Mouse (Mus musculus) stomach, embryonic 15.5 days (tissue): ENCODE results near the gene Rnf8. TPM values are rescaled to one million over a fixed set of nuclear protein-coding genes. Genes with fewer than 3 reads are reported as not detected.

ENCODE experiments used
- ATAC-seq: fragments of 200-750 bp; cut with Nextera tagmentation; 2 replicates; pipeline ENCODE4 v1.8.0; 2017; ENCODE audit warnings: low read depth, moderate number of reproducible peaks, moderate TSS enrichment; ENCODE audit not compliant: insufficient read depth, low FRiP score
- H3K27ac ChIP-seq: fragments of 300-500 bp; sonication (generic); 2 replicates; pipeline ENCODE4 v1.5.1; 2015; ENCODE audit warnings: mild to moderate bottlenecking, inconsistent platforms
- H3K27me3 ChIP-seq: fragments of 300-500 bp; sonication (generic); replicated peaks from 2 replicates; pipeline ENCODE4 v1.6.1; 2015; ENCODE audit warnings: inconsistent platforms
- H3K36me3 ChIP-seq: fragments of 300-500 bp; sonication (generic); 2 replicates; pipeline ENCODE4 v1.6.1; 2015; ENCODE audit warnings: inconsistent platforms
- H3K4me1 ChIP-seq: fragments of 300-500 bp; sonication (generic); 2 replicates; pipeline ENCODE4 v1.6.1; 2015; ENCODE audit warnings: inconsistent platforms
- H3K4me2 ChIP-seq: fragments of 300-500 bp; sonication (generic); 2 replicates; pipeline ENCODE4 v1.6.1; 2015; ENCODE audit warnings: mild to moderate bottlenecking, inconsistent platforms
- H3K4me3 ChIP-seq: fragments of 300-500 bp; sonication (generic); replicated peaks from 2 replicates; pipeline ENCODE4 v1.5.1; 2015; ENCODE audit warnings: inconsistent platforms
- H3K9ac ChIP-seq: fragments of 300-500 bp; sonication (generic); 2 replicates; pipeline ENCODE4 v1.6.1; 2015; ENCODE audit warnings: inconsistent platforms
- H3K9me3 ChIP-seq: fragments of 300-500 bp; sonication (generic); 2 replicates; pipeline ENCODE4 v1.6.1; 2016; ENCODE audit warnings: inconsistent platforms
- WGBS: fragments of 180-500 bp; shearing (Covaris S2); methylation state at CpG from one replicate; pipeline ENCODE4 v1.1.7; 2015; 5-methylcytosine and 5-hydroxymethylcytosine counted together
- polyA plus RNA-seq: library from polyadenylated mRNA; unstranded; fragments of >200 nt; fragmentation: Nextera tagmentation; extraction: Ambion mirVana; gene quantifications from 2 replicates; pipeline ENCODE4 v1.2.1, GENCODE M21; 2015

The Rnf8 gene
- polyA plus RNA-seq, 1 experiment from 2014 or later: 70.8 TPM

GRCm38 (mm10) chr17:29662145-29662544 lies 47.6 kb downstream of the Rnf8 start:
- no peaks in the 10 kb centered on the region for H3K4me1 ChIP-seq
- no peak overlapping the region for H3K4me2 ChIP-seq
- no peak overlapping the region for H3K4me3 ChIP-seq
- peaks cover 10% of the 10 kb centered on the region for H3K36me3 ChIP-seq
- H3K27ac ChIP-seq: no peak overlapping the region
- WGBS: 88% methylated on average over 6 of the region's 6 CpGs
- H3K9ac ChIP-seq: no peak overlapping the region
- H3K9me3 ChIP-seq: no peaks in the 10 kb centered on the region
- ATAC-seq: no peak
- H3K27me3 ChIP-seq: no peaks in the 10 kb centered on the region

- H3K4me3 ChIP-seq: no peak overlapping the region
- 71% methylated on average over 10 of the region's 10 CpGs for WGBS
- H3K36me3 ChIP-seq: peaks cover 12% of the 10 kb centered on the region
- ATAC-seq: peak; percentile 27; the same call in 1 of the 2 replicates
- no peak overlapping the region for H3K27ac ChIP-seq
- H3K4me1 ChIP-seq: 0 out of 2 replicates have a peak, but pooled peaks cover 3% of the 10 kb centered on the region
- H3K27me3 ChIP-seq: no peaks in the 10 kb centered on the region
- H3K9me3 ChIP-seq: no peaks in the 10 kb centered on the region
- no peak overlapping the region for H3K4me2 ChIP-seq
- H3K9ac ChIP-seq: no peak overlapping the region
Observed at GRCm38 (mm10) chr17:29668051-29668986, 53.7 kb downstream of the Rnf8 start.

DNA sequence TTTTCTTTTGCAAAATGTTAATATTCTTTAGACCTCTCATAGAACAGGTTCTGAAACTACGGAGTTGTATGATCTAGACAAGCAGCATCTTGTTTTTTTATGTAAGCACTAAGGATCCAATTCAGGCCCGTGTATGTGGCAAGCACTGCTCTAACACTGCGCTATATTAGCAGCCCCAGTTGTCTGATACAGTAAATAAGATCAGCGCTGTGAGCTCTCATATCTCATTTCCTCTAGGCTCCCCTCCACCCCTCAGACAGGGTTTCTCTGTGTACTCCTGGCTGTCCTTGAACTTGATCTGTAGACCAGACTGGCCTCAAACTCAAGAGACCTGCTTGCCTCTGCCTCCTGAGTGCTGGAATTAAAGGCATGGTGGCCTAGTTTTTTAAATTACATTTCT lies 54.4 kb downstream of the Rnf8 start:
- Histone ChIP-seq H3K4me1 (0 out of 2 replicates have a peak, but pooled peaks cover 3% of the 10 kb centered on the region), H3K4me3 (no peak overlapping the region), H3K27ac (no peak overlapping the region), H3K4me2 (no peak overlapping the region), H3K9ac (no peak overlapping the region), H3K36me3 (peaks cover 14% of the 10 kb centered on the region), H3K9me3 (no peaks in the 10 kb centered on the region), H3K27me3 (no peaks in the 10 kb centered on the region)
- WGBS: 89% methylated on average over 4 of the region's 4 CpGs
- ATAC-seq: no peak

DNA sequence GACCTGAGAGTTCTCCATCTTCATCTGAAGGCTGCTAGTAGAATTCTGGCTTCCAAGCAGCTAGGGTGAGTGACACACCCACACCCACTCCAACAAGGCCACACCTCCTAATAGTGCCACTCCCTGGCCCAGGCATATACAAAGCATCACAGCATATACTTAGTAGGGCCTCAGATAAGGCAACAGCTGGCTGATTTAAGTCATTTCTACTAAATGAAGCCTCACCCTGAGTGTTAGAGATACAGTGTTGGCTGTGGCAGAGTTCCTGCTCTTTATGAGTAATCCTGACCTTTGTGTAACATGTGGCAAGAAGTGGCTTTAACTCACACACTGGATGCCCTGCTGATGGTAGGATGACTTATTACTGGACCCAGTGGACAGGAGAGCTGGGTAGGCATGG lies 55.3 kb downstream of the Rnf8 start:
- peak; percentile 72 for ATAC-seq
- no peaks in the 10 kb centered on the region for H3K27me3 ChIP-seq
- no peaks in the 10 kb centered on the region for H3K9me3 ChIP-seq
- no peak overlapping the region for H3K4me2 ChIP-seq
- no peak overlapping the region for H3K4me3 ChIP-seq
- peaks cover 21% of the 10 kb centered on the region for H3K36me3 ChIP-seq
- no peak overlapping the region for H3K27ac ChIP-seq
- no peak overlapping the region for H3K9ac ChIP-seq
- H3K4me1 ChIP-seq: 0 out of 2 replicates have a peak, but pooled peaks cover 3% of the 10 kb centered on the region

DNA sequence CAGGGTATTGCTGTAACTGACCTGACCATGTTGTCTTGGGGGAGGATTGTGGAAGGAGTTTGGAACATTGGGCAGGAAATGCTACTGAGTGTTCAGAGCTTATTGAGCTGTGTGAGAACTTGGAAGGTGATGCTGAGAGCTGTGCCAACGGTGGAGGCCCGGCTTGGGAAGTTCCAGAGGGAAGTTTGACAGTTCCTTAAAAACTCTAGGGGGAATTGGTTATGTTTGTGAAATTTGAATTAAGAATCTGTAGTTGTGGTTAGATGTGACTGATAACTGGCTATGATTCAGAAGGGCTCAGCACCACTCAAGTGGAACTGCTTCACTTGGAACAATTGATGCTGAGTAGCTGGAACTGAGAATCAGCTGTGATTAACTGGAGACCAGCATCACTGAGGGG lies 56.4 kb downstream of the Rnf8 start:
- Histone ChIP-seq H3K4me2 (no peak overlapping the region), H3K9ac (no peak overlapping the region), H3K36me3 (peaks cover 23% of the 10 kb centered on the region), H3K27ac (no peak overlapping the region), H3K4me3 (no peak overlapping the region), H3K9me3 (no peaks in the 10 kb centered on the region), H3K27me3 (no peaks in the 10 kb centered on the region), H3K4me1 (0 out of 2 replicates have a peak, but pooled peaks cover 3% of the 10 kb centered on the region)
- WGBS: 90% methylated on average over 2 of the region's 2 CpGs
- no peak for ATAC-seq

- Histone ChIP-seq H3K9ac (no peak overlapping the region), H3K9me3 (no peaks in the 10 kb centered on the region), H3K27ac (no peak overlapping the region), H3K4me1 (no peaks in the 10 kb centered on the region), H3K36me3 (peaks cover 21% of the 10 kb centered on the region), H3K4me3 (no peak overlapping the region), H3K27me3 (no peaks in the 10 kb centered on the region), H3K4me2 (no peak overlapping the region)
- WGBS: 88% methylated on average over 4 of the region's 4 CpGs
- ATAC-seq: no peak
Observed at GRCm38 (mm10) chr17:29673325-29673724, 58.7 kb downstream of the Rnf8 start.

DNA sequence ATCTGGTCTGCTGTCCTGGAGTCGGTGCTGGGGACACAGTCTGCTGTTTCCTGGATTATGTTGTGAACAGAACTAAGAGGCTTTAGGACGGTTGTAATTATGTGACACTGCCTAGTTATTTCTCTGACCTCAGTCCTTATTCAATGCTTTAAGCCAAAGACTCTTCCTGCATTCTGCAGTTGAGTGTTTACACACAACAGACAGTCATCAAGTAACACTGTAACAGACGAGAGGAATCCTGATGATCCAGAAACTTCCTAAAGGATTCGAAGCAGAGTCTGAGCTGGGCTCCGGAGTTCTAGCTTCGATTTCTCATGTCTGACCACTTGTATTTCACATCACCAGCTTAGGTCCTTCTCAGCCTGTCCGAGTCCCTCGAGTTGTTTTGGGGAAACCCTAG lies 63.9 kb downstream of the Rnf8 start:
- H3K4me1 ChIP-seq: peaks cover 4% of the 10 kb centered on the region; the same call in 1 of the 2 replicates
- H3K36me3 ChIP-seq: peaks cover 32% of the 10 kb centered on the region
- H3K4me3 ChIP-seq: no peak overlapping the region
- WGBS: 82% methylated on average over 8 of the region's 8 CpGs
- no peak overlapping the region for H3K27ac ChIP-seq
- no peak for ATAC-seq
- no peak overlapping the region for H3K9ac ChIP-seq
- H3K9me3 ChIP-seq: no peaks in the 10 kb centered on the region
- H3K4me2 ChIP-seq: no peak overlapping the region
- no peaks in the 10 kb centered on the region for H3K27me3 ChIP-seq

- Histone ChIP-seq H3K4me1 (peaks cover 4% of the 10 kb centered on the region; the same call in 1 of the 2 replicates), H3K4me3 (no peak overlapping the region), H3K36me3 (peaks cover 28% of the 10 kb centered on the region), H3K9me3 (no peaks in the 10 kb centered on the region), H3K27me3 (no peaks in the 10 kb centered on the region), H3K27ac (no peak overlapping the region), H3K9ac (no peak overlapping the region), H3K4me2 (no peak overlapping the region)
- no peak for ATAC-seq
- 84% methylated on average over 6 of the region's 6 CpGs for WGBS
Observed at GRCm38 (mm10) chr17:29679038-29679767, 64.6 kb downstream of the Rnf8 start.

- Histone ChIP-seq H3K4me3 (no peak overlapping the region), H3K4me1 (peaks cover 5% of the 10 kb centered on the region; the same call in 1 of the 2 replicates), H3K36me3 (peaks cover 21% of the 10 kb centered on the region), H3K9me3 (no peaks in the 10 kb centered on the region), H3K9ac (no peak overlapping the region), H3K4me2 (no peak overlapping the region), H3K27ac (peak overlapping the region; percentile 57; the same call in 1 of the 2 replicates), H3K27me3 (no peaks in the 10 kb centered on the region)
- WGBS: 65% methylated on average over 2 of the region's 2 CpGs
- peak; percentile 56; the same call in 1 of the 2 replicates for ATAC-seq
Observed at GRCm38 (mm10) chr17:29680174-29680573, 65.6 kb downstream of the Rnf8 start.

DNA sequence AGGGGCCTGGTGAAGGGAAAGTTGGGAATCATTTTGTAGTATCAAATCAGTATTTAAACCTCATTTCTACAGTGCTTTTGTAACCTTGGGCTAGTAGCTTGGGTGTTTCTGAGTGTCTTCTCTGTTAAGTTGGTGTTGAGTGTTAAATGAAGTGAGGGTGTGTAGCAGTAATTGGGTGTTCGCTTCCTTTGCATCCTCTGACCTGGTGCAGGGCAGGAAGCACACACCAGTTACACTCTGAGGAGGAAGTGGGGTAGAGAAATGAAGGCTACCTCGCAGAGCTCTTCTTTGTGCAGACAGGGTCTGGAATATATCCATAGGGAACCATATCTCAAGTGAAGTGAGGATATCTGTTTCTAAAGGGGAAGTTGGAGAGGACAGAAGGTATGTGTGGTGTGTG lies 66.3 kb downstream of the Rnf8 start:
- no peak overlapping the region for H3K27ac ChIP-seq
- peaks cover 28% of the 10 kb centered on the region for H3K36me3 ChIP-seq
- no peak for ATAC-seq

GRCm38 (mm10) chr17:29681669-29682068 lies 67.1 kb downstream of the Rnf8 start:
- H3K27me3 ChIP-seq: no peaks in the 10 kb centered on the region
- 91% methylated on average over 9 of the region's 9 CpGs for WGBS
- ATAC-seq: no peak
- H3K27ac ChIP-seq: no peak overlapping the region
- H3K4me1 ChIP-seq: peaks cover 7% of the 10 kb centered on the region; the same call in 1 of the 2 replicates
- H3K9ac ChIP-seq: no peak overlapping the region
- H3K4me2 ChIP-seq: no peak overlapping the region
- no peaks in the 10 kb centered on the region for H3K9me3 ChIP-seq
- H3K36me3 ChIP-seq: peaks cover 33% of the 10 kb centered on the region
- no peak overlapping the region for H3K4me3 ChIP-seq

More for the DNA sequence above, 66.3 kb downstream of the Rnf8 start:
- Histone ChIP-seq H3K27me3 (no peaks in the 10 kb centered on the region), H3K9me3 (no peaks in the 10 kb centered on the region), H3K4me2 (no peak overlapping the region), H3K4me3 (no peak overlapping the region), H3K9ac (no peak overlapping the region), H3K4me1 (peaks cover 7% of the 10 kb centered on the region; the same call in 1 of the 2 replicates)
- whole genome bisulfite sequencing: 76% methylated on average over 2 of the region's 2 CpGs

DNA sequence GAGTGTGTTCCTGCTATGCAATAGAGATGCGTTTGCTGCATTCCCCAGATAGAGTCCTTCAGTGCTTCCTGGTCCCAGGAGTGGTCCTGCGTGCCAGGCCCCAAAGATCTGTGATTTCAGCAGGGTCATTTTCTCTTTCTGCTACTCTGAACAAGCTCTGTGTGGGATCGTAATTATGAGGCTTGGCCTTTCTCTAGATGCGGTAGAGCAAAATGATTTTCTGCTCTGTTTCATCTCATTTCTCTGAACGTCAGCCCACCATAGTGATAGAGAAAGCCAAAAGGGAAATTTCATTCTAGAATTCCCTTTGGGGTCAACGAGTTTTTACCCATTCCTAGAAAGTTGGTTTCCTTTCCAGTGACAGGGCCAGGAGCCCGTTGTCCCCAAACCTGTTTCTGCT lies 67.7 kb downstream of the Rnf8 start:
- ATAC-seq: no peak
- no peaks in the 10 kb centered on the region for H3K9me3 ChIP-seq
- no peak overlapping the region for H3K4me3 ChIP-seq
- no peaks in the 10 kb centered on the region for H3K27me3 ChIP-seq
- H3K4me1 ChIP-seq: peaks cover 7% of the 10 kb centered on the region; the same call in 1 of the 2 replicates
- WGBS: 90% methylated on average over 7 of the region's 7 CpGs
- H3K27ac ChIP-seq: no peak overlapping the region
- peaks cover 35% of the 10 kb centered on the region for H3K36me3 ChIP-seq
- no peak overlapping the region for H3K4me2 ChIP-seq
- no peak overlapping the region for H3K9ac ChIP-seq
